Mouse (Mus musculus) stomach, embryonic 14.5 days (tissue): ENCODE data around the gene Mapk8ip2. TPM values are rescaled to one million over a fixed set of nuclear protein-coding genes. Genes with fewer than 3 reads are reported as not detected.

Experiments
- ATAC-seq: fragments of 200-750 bp; cut with Nextera tagmentation; 2 replicates; pipeline ENCODE4 v1.8.0; 2017; ENCODE audit warnings: low read depth, moderate TSS enrichment; ENCODE audit not compliant: insufficient number of reproducible peaks, insufficient read depth, low FRiP score
- H3K27ac ChIP-seq: fragments of 300-500 bp; sonication (generic); 2 replicates; pipeline ENCODE4 v1.5.1; 2014; ENCODE audit warnings: mild to moderate bottlenecking, low read length, moderate library complexity, mixed read lengths
- H3K27me3 ChIP-seq: fragments of 300-500 bp; sonication (generic); 2 replicates; pipeline ENCODE4 v1.6.1; 2014; ENCODE audit warnings: low read length, control low read depth, mixed read lengths; ENCODE audit not compliant: control insufficient read depth, insufficient read depth
- H3K36me3 ChIP-seq: fragments of 300-500 bp; sonication (generic); 2 replicates; pipeline ENCODE4 v1.6.1; 2014; ENCODE audit warnings: mild to moderate bottlenecking, control low read depth, low read length, moderate library complexity, mixed read lengths; ENCODE audit not compliant: control insufficient read depth, insufficient read depth
- H3K4me1 ChIP-seq: fragments of 300-500 bp; sonication (generic); 2 replicates; pipeline ENCODE4 v1.6.1; 2014; ENCODE audit warnings: low read length, control low read depth, mixed read lengths; ENCODE audit not compliant: control insufficient read depth, insufficient read depth
- H3K4me2 ChIP-seq: fragments of 300-500 bp; sonication (generic); replicated peaks from 2 replicates; pipeline ENCODE4 v1.6.1; 2014; ENCODE audit warnings: low read depth, low read length, control low read depth
- H3K4me3 ChIP-seq: fragments of 300-500 bp; sonication (generic); 2 replicates; pipeline ENCODE4 v1.5.1; 2014; ENCODE audit warnings: low read depth, low read length, control low read depth
- H3K9ac ChIP-seq: fragments of 300-500 bp; sonication (generic); replicated peaks from 2 replicates; pipeline ENCODE4 v1.6.1; 2014; ENCODE audit warnings: low read depth, mild to moderate bottlenecking, control low read depth, low read length, moderate library complexity, mixed read lengths
- H3K9me3 ChIP-seq: fragments of 300-500 bp; sonication (generic); 2 replicates; pipeline ENCODE4 v1.6.1; 2016; ENCODE audit warnings: low read depth, low read length, control low read depth; ENCODE audit not compliant: control insufficient read depth
- WGBS: fragments of 180-500 bp; shearing (Covaris S2); extraction: QIAGEN DNeasy Blood & Tissue Kit; methylation state at CpG from one replicate; pipeline ENCODE4 v1.1.7; 2014; 5-methylcytosine and 5-hydroxymethylcytosine counted together
- polyA plus RNA-seq: library from polyadenylated mRNA; unstranded; fragments of >200 nt; fragmentation: Nextera tagmentation; extraction: Ambion mirVana; gene quantifications from 2 replicates; pipeline ENCODE4 v1.2.1, GENCODE M21; 2014

Mapk8ip2 gene
- polyA plus RNA-seq, 1 experiment from 2014 or later, result 4.0 TPM

- no peak overlapping the region for H3K9ac ChIP-seq
- no peaks in the 10 kb centered on the region for H3K9me3 ChIP-seq
- peaks cover 1% of the 10 kb centered on the region; the same call in 1 of the 2 replicates for H3K4me1 ChIP-seq
- ATAC-seq, result no peak
- WGBS, result 73% methylated on average over 8 of the region's 8 CpGs
- no peak overlapping the region for H3K4me3 ChIP-seq
- no peaks in the 10 kb centered on the region for H3K36me3 ChIP-seq
- no peak overlapping the region for H3K4me2 ChIP-seq
- no peak overlapping the region for H3K27ac ChIP-seq
- no peaks in the 10 kb centered on the region for H3K27me3 ChIP-seq
Measured at GRCm38 (mm10) chr15:89480584-89480983, 26.9 kb downstream of the Mapk8ip2 start.

GRCm38 (mm10) chr15:89488182-89488581 lies 34.5 kb downstream of the Mapk8ip2 start:
- Histone ChIP-seq H3K27ac (no peak overlapping the region), H3K9me3 (no peaks in the 10 kb centered on the region), H3K4me2 (no peak overlapping the region), H3K9ac (no peak overlapping the region), H3K27me3 (no peaks in the 10 kb centered on the region), H3K4me1 (no peaks in the 10 kb centered on the region), H3K36me3 (no peaks in the 10 kb centered on the region), H3K4me3 (no peak overlapping the region)
- 74% methylated on average over 12 of the region's 12 CpGs for WGBS
- ATAC-seq, result no peak

- no peak for ATAC-seq
- WGBS, result 40% methylated on average over 14 of the region's 14 CpGs
- no peak overlapping the region for H3K27ac ChIP-seq
- H3K9me3 ChIP-seq, result no peaks in the 10 kb centered on the region
- no peaks in the 10 kb centered on the region for H3K4me1 ChIP-seq
- H3K9ac ChIP-seq, result no peak overlapping the region
- H3K27me3 ChIP-seq, result no peaks in the 10 kb centered on the region
- H3K4me2 ChIP-seq, result no peak overlapping the region
- no peaks in the 10 kb centered on the region for H3K36me3 ChIP-seq
- no peak overlapping the region for H3K4me3 ChIP-seq
Measured at GRCm38 (mm10) chr15:89488611-89489117, 35.0 kb downstream of the Mapk8ip2 start.

GRCm38 (mm10) chr15:89494970-89495369 lies 41.3 kb downstream of the Mapk8ip2 start:
- WGBS, result 69% methylated on average over 4 of the region's 4 CpGs
- Histone ChIP-seq H3K36me3 (no peaks in the 10 kb centered on the region), H3K4me1 (peaks cover 6% of the 10 kb centered on the region; the same call in 1 of the 2 replicates), H3K27me3 (no peaks in the 10 kb centered on the region), H3K9ac (no peak overlapping the region), H3K4me2 (no peak overlapping the region), H3K27ac (no peak overlapping the region), H3K4me3 (no peak overlapping the region), H3K9me3 (no peaks in the 10 kb centered on the region)
- ATAC-seq, result no peak

- peaks cover 10% of the 10 kb centered on the region; the same call in 1 of the 2 replicates for H3K4me1 ChIP-seq
- no peak for ATAC-seq
- no peak overlapping the region for H3K9ac ChIP-seq
- H3K27ac ChIP-seq, result no peak overlapping the region
- H3K36me3 ChIP-seq, result no peaks in the 10 kb centered on the region
- H3K4me2 ChIP-seq, result no peak overlapping the region
- no peak overlapping the region for H3K4me3 ChIP-seq
- no peaks in the 10 kb centered on the region for H3K9me3 ChIP-seq
- 78% methylated on average over 4 of the region's 4 CpGs for WGBS
- no peaks in the 10 kb centered on the region for H3K27me3 ChIP-seq
Measured at GRCm38 (mm10) chr15:89496131-89496530, 42.4 kb downstream of the Mapk8ip2 start.

- H3K4me2 ChIP-seq, result no peak overlapping the region
- no peak overlapping the region for H3K9ac ChIP-seq
- no peaks in the 10 kb centered on the region for H3K27me3 ChIP-seq
- H3K4me3 ChIP-seq, result no peak overlapping the region
- peaks cover 10% of the 10 kb centered on the region; the same call in 1 of the 2 replicates for H3K4me1 ChIP-seq
- no peak for ATAC-seq
- H3K36me3 ChIP-seq, result no peaks in the 10 kb centered on the region; the same call in 1 of the 2 replicates
- no peaks in the 10 kb centered on the region for H3K9me3 ChIP-seq
- no peak overlapping the region for H3K27ac ChIP-seq
- 51% methylated on average over 2 of the region's 2 CpGs for WGBS
Measured at GRCm38 (mm10) chr15:89496841-89497240, 43.1 kb downstream of the Mapk8ip2 start.

GRCm38 (mm10) chr15:89497391-89498048 lies 43.8 kb downstream of the Mapk8ip2 start:
- Histone ChIP-seq H3K9ac (no peak overlapping the region), H3K4me1 (peaks cover 10% of the 10 kb centered on the region; the same call in 1 of the 2 replicates), H3K36me3 (no peaks in the 10 kb centered on the region; the same call in 1 of the 2 replicates), H3K27ac (no peak overlapping the region), H3K27me3 (no peaks in the 10 kb centered on the region), H3K4me2 (no peak overlapping the region), H3K4me3 (peak overlapping the region; percentile 70; the same call in 1 of the 2 replicates), H3K9me3 (no peaks in the 10 kb centered on the region)
- WGBS, result 23% methylated on average over 4 of the region's 4 CpGs
- ATAC-seq, result no peak

GRCm38 (mm10) chr15:89498049-89498960 lies 44.6 kb downstream of the Mapk8ip2 start:
- peak overlapping the region; percentile 90 for H3K4me2 ChIP-seq
- no peaks in the 10 kb centered on the region for H3K9me3 ChIP-seq
- H3K27me3 ChIP-seq, result no peaks in the 10 kb centered on the region
- peaks cover 10% of the 10 kb centered on the region; the same call in 1 of the 2 replicates for H3K4me1 ChIP-seq
- ATAC-seq, result no peak
- H3K9ac ChIP-seq, result peak overlapping the region; percentile 77; the same call in 1 of the 2 replicates
- WGBS, result 4% methylated on average over 41 of the region's 41 CpGs
- peak overlapping the region; percentile 21; the same call in 1 of the 2 replicates for H3K27ac ChIP-seq
- H3K36me3 ChIP-seq, result no peaks in the 10 kb centered on the region; the same call in 1 of the 2 replicates
- peak overlapping the region; percentile 70 for H3K4me3 ChIP-seq
